Mouse (Mus musculus) Patski (cell line): ENCODE results near the gene Hspb6. TPM values are rescaled to one million over a fixed set of nuclear protein-coding genes. Genes with fewer than 3 reads are reported as not detected.

Source experiments
- ATAC-seq: fragments of 100-300 bp; one replicate; pipeline ENCODE4 v1.8.0; 2021
- CTCF ChIA-PET: fragments of 350-600 bp; sonication (Branson Sonifier 250); formaldehyde crosslinking; loops from one replicate; lab custom pipeline; 2022; ENCODE audit warnings: inconsistent platforms; lab: Charles Lee
- POLR2A ChIA-PET: fragments of 350-600 bp; sonication (Branson Sonifier 250); formaldehyde crosslinking; loops from one replicate; lab custom pipeline; 2022; ENCODE audit warnings: antibody characterized with exemption, inconsistent platforms; lab: Charles Lee
- DNase-seq: peaks from one replicate; pipeline ENCODE4 v3.0.0-alpha.2; 2011; ENCODE audit warnings: low read depth, low spot score
- H3K27me3 ChIP-seq: fragments of 371-371 bp; one replicate; pipeline ENCODE4 v1.5.1; 2021
- CTCF ChIP-seq: fragments of 100-300 bp; IDR thresholded peaks from one replicate; pipeline ENCODE4 v1.5.1; 2021
- in situ Hi-C: fragments of 300-500 bp; cut with MboI; formaldehyde crosslinking; loops from 3 replicates; pipeline ENCODE4 v1.11.1; 2018; ENCODE audit warnings: low pct_unique_long_range_greater_than_20kb, mixed read lengths
- polyA plus RNA-seq: library from polyadenylated mRNA; unstranded; gene quantifications from one replicate; pipeline ENCODE4 v1.2.3, GENCODE M21; 2021

Hspb6 gene
- polyA plus RNA-seq, 1 experiment from 2014 or later = 29.8 TPM

DNA sequence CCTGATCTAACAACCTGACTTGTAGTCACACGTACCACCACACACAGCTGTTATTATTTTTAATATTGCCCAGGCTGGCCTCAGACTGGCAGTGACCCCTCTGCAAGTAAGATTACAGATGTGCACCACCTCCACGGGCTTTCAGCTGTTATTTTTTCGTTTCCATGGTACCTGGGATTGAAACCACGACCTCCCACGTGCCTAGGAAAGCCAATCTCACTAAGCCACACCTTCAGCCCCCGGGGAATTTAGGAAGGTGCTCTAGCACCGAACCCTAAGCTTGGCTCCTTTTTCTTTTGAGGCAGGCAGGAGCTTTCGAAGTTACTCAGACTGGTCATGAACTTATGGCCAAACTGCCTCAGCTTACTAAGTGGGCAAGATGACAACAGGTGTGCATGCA is 52.4 kb downstream of the Hspb6 start:
- H3K27me3 ChIP-seq = no peaks in the 10 kb centered on the region
- TF ChIP-seq CTCF = no peak
- DNase-seq = no peak
- ChIA-PET CTCF (interaction anchor here (1.0 to 9.3 kb wide), 3 partner anchors 9 to 64 kb away, joined by 3 to 65 read pairs (median 29); partner anchors contain the start of genes Kmt2b and Upk1a), POLR2A (interaction anchor here (0.8 kb wide), 1 partner anchor 21 kb away, joined by 3 read pairs; no protein-coding TSS in a partner anchor)
- in situ Hi-C loops = no loop called here
- no peak for ATAC-seq

DNA sequence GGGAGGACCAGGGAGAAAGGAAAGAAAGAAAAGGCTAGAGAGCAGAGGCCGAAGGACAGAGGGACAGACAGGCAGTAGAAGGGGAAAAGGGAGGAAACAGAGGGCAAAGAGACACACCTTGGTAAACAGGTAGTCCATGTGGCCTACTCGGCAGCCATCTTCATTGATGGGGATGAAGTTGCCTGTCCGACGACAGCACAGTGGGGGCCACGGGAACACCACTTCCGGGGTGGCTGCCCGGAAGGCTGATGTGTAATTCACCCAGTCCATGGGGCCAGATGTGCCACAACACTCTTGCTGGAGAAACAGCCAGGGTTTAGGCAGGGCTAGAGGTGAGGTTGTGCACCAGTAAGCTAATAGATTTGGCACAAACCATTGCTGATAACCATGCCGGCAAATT is 53.0 kb downstream of the Hspb6 start:
- no peak for ATAC-seq
- DNase-seq = no peak
- POLR2A ChIA-PET = interaction anchor here (0.8 kb wide), 1 partner anchor 20 kb away, joined by 3 read pairs; no protein-coding TSS in a partner anchor
- CTCF ChIA-PET = interaction anchor here (1.0 to 9.3 kb wide), 3 partner anchors 9 to 64 kb away, joined by 3 to 65 read pairs (median 29); partner anchors contain the start of genes Kmt2b and Upk1a
- no peak for TF ChIP-seq CTCF
- in situ Hi-C loops = no loop called here
- no peaks in the 10 kb centered on the region for H3K27me3 ChIP-seq

Other genes starting within 250 kb of the Hspb6 start
- gene Alkbh6, start 243.5 kb upstream of the Hspb6 start, polyA plus RNA-seq = 35.2 TPM
- 2.6 TPM for gene Syne4, start 237.4 kb upstream of the Hspb6 start, polyA plus RNA-seq
- 3.3 TPM for gene E130208F15Rik, start 230.4 kb upstream of the Hspb6 start, polyA plus RNA-seq
- gene Sdhaf1, start 228.3 kb upstream of the Hspb6 start, polyA plus RNA-seq = 6.4 TPM
- gene Lrfn3, start 189.4 kb upstream of the Hspb6 start, polyA plus RNA-seq = 21.9 TPM
- not detected for gene Tyrobp, start 138.4 kb upstream of the Hspb6 start, polyA plus RNA-seq
- not detected for gene Hcst, start 132.3 kb upstream of the Hspb6 start, polyA plus RNA-seq
- 0.86 TPM for gene Nfkbid, start 130.4 kb upstream of the Hspb6 start, polyA plus RNA-seq
- 104 TPM for gene Aplp1, start 106.6 kb upstream of the Hspb6 start, polyA plus RNA-seq
- not detected for gene Kirrel2, start 94.5 kb upstream of the Hspb6 start, polyA plus RNA-seq
- not detected for gene Nphs1, start 93.9 kb upstream of the Hspb6 start, polyA plus RNA-seq
- 0.05 TPM for gene Prodh2, start 58.6 kb upstream of the Hspb6 start, polyA plus RNA-seq
- 5.4 TPM for gene Arhgap33, start 17.1 kb upstream of the Hspb6 start, polyA plus RNA-seq
- 19.5 TPM for gene Proser3, start 121 bp downstream of the Hspb6 start, polyA plus RNA-seq
- 36.4 TPM for gene Lin37, start 7.7 kb downstream of the Hspb6 start, polyA plus RNA-seq
- gene U2af1l4, start 11.1 kb downstream of the Hspb6 start, polyA plus RNA-seq = 47.8 TPM
- gene Gm49396, start 11.2 kb downstream of the Hspb6 start, polyA plus RNA-seq = 3.6 TPM
- gene Psenen, start 11.4 kb downstream of the Hspb6 start, polyA plus RNA-seq = 104 TPM
- gene Igflr1, start 13.2 kb downstream of the Hspb6 start, polyA plus RNA-seq = 1.0 TPM
- gene Kmt2b, start 36.5 kb downstream of the Hspb6 start, polyA plus RNA-seq = 40.7 TPM
- gene Zbtb32, start 46.7 kb downstream of the Hspb6 start, polyA plus RNA-seq = 1.9 TPM
- gene Upk1a, start 60.7 kb downstream of the Hspb6 start, polyA plus RNA-seq = 0.47 TPM
- gene Cox6b1, start 74.0 kb downstream of the Hspb6 start, polyA plus RNA-seq = 1,119 TPM
- gene Etv2, start 83.7 kb downstream of the Hspb6 start, polyA plus RNA-seq = not detected
- 92.6 TPM for gene Rbm42, start 98.1 kb downstream of the Hspb6 start, polyA plus RNA-seq
- 13.3 TPM for gene Haus5, start 112.8 kb downstream of the Hspb6 start, polyA plus RNA-seq
- not detected for gene Pmis2, start 119.4 kb downstream of the Hspb6 start, polyA plus RNA-seq
- gene 2200002J24Rik, start 146.7 kb downstream of the Hspb6 start, polyA plus RNA-seq = 0.13 TPM
- gene Atp4a, start 160.0 kb downstream of the Hspb6 start, polyA plus RNA-seq = not detected
- gene Tmem147, start 177.4 kb downstream of the Hspb6 start, polyA plus RNA-seq = 177 TPM
- gene Gapdhs, start 191.5 kb downstream of the Hspb6 start, polyA plus RNA-seq = 0.46 TPM
- gene Sbsn, start 199.3 kb downstream of the Hspb6 start, polyA plus RNA-seq = 8.5 TPM
- 0.26 TPM for gene Dmkn, start 211.6 kb downstream of the Hspb6 start, polyA plus RNA-seq
- not detected for gene Krtdap, start 235.7 kb downstream of the Hspb6 start, polyA plus RNA-seq